Mouse (Mus musculus) cerebellum, postnatal 36 days (tissue): Measurements from ENCODE around the gene Fgfr2.

ENCODE experiments used
- DNase-seq, 2 experiments: peaks; one replicate each; pipeline ENCODE4 v3.0.0; 2021 to 2022; ENCODE audit warnings: mixed read lengths in 2 of 2

Gene Fgfr2

GRCm38 (mm10) chr7:130944766-130945475, 2178.2 kb downstream of the Fgfr2 start:
- DNase-seq = no peak

GRCm38 (mm10) chr7:130943280-130943895, 2179.8 kb downstream of the Fgfr2 start:
- DNase-seq = no peak

DNA sequence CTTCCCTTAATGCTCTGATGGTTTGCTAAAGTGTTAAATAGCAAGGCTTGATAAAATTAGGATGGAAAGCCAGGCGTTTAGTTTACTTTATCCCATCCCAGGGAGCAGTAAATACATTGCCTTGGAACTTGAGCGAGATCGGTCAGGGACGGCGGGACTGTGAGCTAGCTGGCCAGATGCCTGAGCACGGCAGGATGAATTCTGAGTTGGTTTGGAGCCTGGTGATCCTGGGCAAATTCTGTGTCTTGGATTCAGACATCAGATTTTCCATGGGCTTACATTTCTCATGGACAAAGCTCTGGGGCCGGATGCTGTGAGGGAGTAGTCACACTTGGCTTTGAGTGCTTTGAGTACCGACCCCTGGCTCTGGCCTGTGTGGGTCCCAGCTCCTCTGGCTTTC, 2182.4 kb downstream of the Fgfr2 start:
- DNase-seq = peak; percentile 50 to 55

DNA sequence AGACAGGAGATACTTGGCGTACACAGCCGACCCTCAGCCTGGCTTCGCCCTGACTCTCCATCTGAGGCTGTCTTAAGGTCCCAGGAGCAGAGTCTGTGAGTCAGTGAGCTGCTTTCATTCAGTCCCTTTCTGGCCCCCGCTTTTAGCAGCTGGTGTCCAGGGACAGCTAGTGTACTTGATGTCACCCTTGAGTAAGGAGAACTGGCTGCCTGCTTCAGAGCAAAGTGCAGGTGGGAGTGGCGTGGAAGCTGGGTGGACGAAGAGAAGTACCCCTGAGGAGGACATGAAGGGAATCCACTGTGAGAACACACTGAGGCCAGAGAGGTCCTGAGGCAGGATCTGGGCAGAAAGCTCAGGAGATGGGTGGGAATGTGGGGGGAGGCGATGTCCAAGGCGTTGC, 2184.3 kb downstream of the Fgfr2 start:
- no peak for DNase-seq

DNA sequence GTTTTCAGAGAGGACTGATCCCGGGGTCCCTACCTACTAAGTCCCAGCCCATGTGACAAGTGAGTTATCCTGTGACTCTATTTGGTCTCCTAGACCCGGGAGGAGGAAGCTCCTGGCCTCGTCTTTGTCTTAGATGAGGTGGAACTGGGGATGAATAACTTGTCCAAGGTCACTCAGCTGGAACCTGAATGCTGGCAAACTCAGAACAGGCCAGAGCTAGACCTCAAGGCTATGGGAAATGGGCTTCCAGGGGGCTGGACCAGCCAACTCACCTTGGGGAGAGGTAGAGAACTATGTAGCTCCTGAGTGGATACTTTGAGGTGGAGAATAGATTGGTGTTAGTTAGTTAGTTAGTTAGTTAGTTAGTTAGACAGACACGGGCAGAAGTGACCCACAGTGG, 2185.1 kb downstream of the Fgfr2 start:
- DNase-seq = no peak

DNA sequence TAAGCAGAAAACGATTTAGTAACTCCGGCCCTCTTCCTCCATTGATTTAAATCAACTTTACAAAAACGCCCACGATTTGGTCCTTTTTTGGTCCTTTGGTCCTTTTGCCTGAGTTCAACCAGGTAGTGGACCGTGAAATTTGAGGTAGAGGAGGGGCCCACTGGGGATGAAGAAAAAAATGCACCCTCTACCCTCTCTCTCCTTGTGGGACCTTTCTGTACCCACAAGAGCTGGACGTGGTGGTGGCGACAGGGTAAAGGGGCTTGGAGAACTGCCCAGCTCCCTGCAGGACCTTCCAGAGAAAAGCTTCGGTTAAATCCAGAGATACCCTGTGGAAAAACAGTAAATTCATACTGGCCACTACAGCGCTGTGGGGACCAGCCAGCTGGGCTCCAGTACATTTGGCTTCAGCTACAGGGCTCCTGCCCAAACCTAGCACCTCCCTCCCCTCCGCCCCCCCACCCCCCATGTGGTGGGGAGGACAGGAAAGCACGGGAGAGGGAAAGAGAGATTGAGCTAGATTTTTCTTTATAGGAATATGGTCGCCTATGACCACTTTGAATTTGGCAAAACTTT, 2185.8 kb downstream of the Fgfr2 start:
- no peak for DNase-seq

DNA sequence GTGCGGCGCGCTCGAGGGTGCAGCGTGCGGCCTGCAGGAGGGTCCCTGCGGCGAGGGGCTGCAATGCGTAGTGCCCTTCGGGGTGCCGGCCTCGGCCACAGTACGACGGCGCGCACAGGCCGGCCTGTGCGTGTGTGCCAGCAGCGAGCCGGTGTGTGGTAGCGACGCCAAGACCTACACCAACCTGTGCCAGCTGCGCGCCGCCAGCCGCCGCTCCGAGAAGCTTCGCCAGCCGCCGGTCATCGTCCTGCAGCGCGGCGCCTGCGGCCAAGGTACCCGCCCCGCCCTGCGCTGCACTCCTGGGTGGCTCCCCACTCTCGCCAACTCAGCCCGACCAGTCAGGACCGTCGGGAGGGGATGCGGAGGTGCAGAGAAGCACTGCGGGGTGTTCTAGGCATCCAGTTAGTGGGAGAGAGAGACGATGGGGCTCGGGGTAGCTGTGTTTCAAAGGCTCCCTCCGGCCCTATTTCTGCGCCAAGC, 2186.6 kb downstream of the Fgfr2 start:
- no peak for DNase-seq

- DNase-seq = peak; percentile 43 to 62
These were observed 2187.2 kb downstream of the Fgfr2 start, which contains the start of gene Htra1 for GRCm38 (mm10) chr7:130935793-130936471. TSS of gene Htra1 (plus strand) at chr7:130936111.

DNA sequence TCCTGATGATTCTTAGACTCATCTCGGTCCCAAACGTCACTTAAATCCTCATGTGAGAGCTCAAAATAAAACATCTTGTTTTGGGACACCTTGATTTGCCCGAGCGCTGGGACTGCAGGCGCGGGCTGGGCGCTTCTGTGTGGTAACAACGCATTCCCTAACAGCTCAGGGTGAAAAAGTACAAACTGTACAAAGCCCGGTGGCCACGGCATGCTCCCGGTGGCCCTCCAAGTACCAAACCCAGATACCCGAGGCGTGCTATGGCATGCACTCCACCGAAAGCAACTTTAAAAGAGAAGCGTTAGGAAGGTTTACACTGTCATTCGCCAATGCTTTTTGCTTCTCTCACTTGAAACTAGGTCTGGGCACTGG, 2187.7 kb downstream of the Fgfr2 start:
- DNase-seq = no peak

DNA sequence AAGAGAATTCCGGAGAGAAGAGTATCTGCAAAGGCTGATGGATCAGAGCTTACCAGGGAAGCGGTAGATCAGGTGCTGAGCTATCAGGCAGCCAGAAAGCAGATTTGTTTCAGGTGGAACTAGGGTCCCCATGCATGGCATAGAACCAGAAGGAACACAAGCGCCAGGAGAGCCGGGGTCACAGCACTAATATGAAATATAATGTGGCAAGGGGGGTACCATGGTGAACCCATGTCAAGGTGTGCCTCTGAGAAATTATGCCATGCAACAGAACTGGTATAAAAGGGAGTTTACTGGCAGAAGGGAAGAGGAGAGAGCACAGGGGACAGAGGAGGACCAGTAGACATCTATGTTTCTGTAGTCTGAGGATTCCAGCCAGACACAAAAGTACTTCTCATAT, 2188.5 kb downstream of the Fgfr2 start:
- DNase-seq = no peak

DNA sequence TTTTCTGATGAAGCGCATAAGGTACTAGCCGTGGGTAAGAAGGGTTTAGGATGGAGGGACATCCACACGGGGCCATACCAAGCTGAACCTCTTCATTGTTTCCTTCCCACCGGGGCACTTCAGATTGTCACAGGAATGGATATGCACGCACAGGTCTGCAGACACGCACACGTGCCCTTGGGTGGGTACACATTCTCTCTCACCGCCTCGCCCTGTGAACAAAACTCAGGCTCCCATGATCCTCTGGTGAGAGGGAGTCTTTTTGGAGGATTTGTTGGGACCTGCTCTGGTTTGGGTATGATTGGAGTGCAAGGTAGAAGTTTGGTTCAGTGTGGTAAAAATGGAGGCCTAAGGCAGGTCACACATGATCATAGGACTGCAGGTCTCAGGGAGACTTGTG, 2190.2 kb downstream of the Fgfr2 start:
- DNase-seq = no peak

DNA sequence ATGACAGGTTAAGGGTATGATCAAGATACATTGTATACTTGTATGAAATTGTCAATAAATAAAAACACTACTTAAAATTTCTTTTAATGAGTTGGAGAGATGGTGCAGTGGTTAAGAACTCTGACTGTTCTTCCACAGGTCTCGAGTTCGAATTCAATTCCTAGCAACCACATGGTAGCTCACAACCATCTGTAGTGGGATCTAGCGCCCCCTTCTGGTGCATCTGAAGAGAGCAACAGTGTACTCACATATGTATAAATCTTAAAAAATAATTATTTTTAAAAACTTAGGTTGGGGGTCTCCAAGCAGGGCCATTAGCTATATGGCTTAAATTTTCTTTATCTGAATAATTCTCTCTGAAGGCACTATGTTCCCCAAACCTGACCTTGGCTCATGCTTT, 2192.7 kb downstream of the Fgfr2 start:
- no peak for DNase-seq

- DNase-seq = peak; percentile 25 to 41
These were observed 2200.0 kb downstream of the Fgfr2 start for GRCm38 (mm10) chr7:130922981-130923731.

DNA sequence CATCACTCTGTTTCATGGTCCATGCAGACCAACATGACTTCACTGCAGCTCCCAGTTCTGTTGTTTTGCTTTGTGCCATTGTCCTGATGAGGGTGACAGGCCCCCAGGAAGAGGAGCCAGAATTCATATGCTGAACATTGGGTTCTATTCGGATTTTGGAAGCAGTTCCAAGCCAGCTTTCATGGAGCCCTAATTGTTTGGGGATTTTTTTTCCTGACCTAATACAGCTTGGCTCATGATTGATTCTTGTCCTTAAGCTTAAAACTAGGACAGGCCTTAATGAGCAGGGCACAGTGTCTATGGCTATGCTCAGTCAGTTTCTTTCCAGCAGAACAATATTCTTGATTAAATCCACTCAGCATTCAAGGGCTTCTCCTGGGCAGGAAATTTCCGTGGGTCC, 2204.9 kb downstream of the Fgfr2 start:
- DNase-seq = no peak

GRCm38 (mm10) chr7:130914693-130915363, 2208.3 kb downstream of the Fgfr2 start:
- DNase-seq = peak in 1 of 2 experiments; percentile 45

DNA sequence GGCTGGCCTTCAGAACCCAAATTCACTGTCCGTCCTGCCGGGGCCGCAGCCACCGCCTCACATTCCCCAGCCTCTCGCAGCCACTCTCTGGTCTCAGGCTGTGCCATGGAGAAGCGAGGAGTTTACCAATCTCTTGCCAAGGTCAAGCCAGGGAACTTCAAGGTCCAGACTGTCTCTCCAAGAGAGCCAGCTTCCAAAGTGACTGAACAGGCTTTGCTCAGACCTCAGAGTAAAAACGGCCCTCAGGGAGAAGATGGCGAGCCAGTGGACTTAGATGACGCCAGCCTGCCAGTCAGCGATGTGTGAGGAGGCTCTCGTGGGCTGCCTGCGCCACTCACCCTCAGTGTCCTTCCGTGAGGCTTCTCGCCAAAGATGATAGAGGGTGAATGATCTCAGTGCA, 2212.3 kb downstream of the Fgfr2 start:
- DNase-seq = no peak

DNA sequence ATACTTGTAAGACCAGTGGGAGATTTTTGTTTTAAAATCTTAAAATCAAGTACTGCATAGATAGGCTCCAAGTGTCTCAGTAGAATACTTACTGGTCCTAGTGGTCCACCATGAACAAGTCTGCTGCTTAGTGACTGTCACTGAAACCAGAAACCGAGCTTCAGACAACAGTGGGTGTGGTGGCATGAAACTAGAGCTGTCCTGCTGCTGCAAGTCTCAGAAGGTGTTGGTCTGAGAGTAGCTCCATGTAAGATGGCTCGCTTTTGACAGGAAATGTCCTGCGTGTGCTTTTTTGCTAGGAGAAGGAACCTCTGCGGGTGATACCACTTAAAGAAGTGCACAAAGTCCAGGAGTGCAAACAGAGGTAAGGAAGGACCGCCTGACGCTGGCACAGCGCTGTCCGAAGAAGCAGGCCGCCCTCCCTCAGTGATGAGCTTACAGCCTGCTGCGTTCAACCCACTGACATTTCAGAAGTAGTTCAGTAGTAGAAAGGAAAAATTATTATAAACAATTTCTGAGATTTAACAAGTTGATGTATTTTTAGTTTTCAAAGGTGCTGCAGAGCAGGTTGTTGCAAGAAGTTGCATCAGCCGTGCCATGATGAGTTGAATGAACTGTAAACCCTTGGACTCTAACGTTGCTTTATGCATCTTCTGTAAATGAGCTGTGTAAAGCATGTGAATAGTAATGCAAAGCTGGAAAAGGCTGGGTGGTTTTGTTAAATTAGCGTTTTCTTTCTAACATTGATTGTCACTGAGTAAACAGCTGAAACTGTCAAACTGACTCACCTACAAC, 2218.4 kb downstream of the Fgfr2 start:
- DNase-seq = no peak

- DNase-seq = no peak
These were observed 2219.6 kb downstream of the Fgfr2 start for GRCm38 (mm10) chr7:130903505-130904074.

DNA sequence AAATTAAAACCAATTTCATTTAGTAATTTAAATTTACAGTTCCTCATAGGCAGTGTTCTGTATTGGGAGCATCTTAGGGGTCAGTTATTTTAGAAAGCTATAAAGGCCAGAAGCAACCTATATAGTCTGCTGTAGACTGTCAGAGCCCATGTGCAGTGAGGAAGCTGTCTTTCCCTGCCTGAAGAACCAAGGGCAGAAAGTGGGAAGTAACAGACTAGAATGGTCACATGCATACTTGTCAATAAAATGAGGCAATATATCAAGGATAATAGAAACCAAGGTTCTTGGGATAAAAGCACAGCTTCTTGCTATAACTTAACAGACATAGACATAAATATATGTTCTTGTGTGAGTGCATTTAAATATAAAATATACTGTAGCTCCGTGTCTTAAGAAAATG, 2220.2 kb downstream of the Fgfr2 start:
- no peak for DNase-seq

GRCm38 (mm10) chr7:130900233-130900848, 2222.8 kb downstream of the Fgfr2 start:
- no peak for DNase-seq

DNA sequence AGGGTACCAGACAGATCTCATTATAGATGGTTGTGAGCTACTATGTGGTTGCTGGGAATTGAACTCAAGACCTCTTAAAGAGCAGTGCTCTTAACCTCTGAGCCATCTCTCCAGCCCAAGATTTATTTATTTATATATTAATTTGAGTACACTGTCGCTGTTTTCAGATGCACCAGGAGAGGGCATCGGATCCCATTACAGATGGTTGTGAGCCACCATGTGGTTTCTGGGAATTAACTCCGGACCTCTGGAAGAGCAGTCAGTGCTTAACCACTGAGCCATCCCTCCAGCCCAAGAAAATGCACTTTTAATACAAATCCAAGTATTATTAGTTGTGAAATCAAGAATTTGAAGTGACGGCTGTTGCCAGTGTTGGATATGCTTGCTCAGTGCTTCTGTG, 2224.8 kb downstream of the Fgfr2 start:
- DNase-seq = no peak
